Mouse (Mus musculus) embryonic facial prominence, embryonic 13.5 days (tissue): ENCODE data around the gene Gps1. TPM values are rescaled to one million over a fixed set of nuclear protein-coding genes. Genes with fewer than 3 reads are reported as not detected.
"Not testable (repeated sequence)": the region's sequence is repeated elsewhere in the genome, so short reads cannot be mapped to it uniquely, and the experiment has no call there.

Experiments
- ATAC-seq: fragments of 200-750 bp; cut with Nextera tagmentation; 2 replicates; pipeline ENCODE4 v1.8.0; 2017; ENCODE audit warnings: low read depth; ENCODE audit not compliant: insufficient number of reproducible peaks, insufficient read depth, low FRiP score, low TSS enrichment
- H3K27ac ChIP-seq: fragments of 300-500 bp; sonication (generic); 2 replicates; pipeline ENCODE4 v1.5.1; 2015; ENCODE audit warnings: moderate library complexity, mild to moderate bottlenecking, inconsistent platforms
- H3K27me3 ChIP-seq: fragments of 300-500 bp; sonication (generic); 2 replicates; pipeline ENCODE4 v1.6.1; 2015; ENCODE audit warnings: mild to moderate bottlenecking, inconsistent platforms
- H3K36me3 ChIP-seq: fragments of 300-500 bp; sonication (generic); 2 replicates; pipeline ENCODE4 v1.6.1; 2015; ENCODE audit warnings: mild to moderate bottlenecking, inconsistent platforms
- H3K4me1 ChIP-seq: fragments of 300-500 bp; sonication (generic); 2 replicates; pipeline ENCODE4 v1.6.1; 2015; ENCODE audit warnings: inconsistent platforms
- H3K4me2 ChIP-seq: fragments of 300-500 bp; sonication (generic); 2 replicates; pipeline ENCODE4 v1.6.1; 2015; ENCODE audit warnings: moderate library complexity, mild to moderate bottlenecking, inconsistent platforms
- H3K4me3 ChIP-seq: fragments of 300-500 bp; sonication (generic); 2 replicates; pipeline ENCODE4 v1.5.1; 2015; ENCODE audit warnings: mild to moderate bottlenecking, inconsistent platforms
- H3K9ac ChIP-seq: fragments of 300-500 bp; sonication (generic); 2 replicates; pipeline ENCODE4 v1.6.1; 2015; ENCODE audit warnings: mild to moderate bottlenecking, inconsistent platforms
- H3K9me3 ChIP-seq: fragments of 300-500 bp; sonication (generic); 2 replicates; pipeline ENCODE4 v1.6.1; 2016; ENCODE audit warnings: inconsistent platforms
- WGBS: fragments of 180-500 bp; shearing (Covaris S2); methylation state at CpG from one replicate; pipeline ENCODE4 v1.1.7; 2015; ENCODE audit warnings: mixed read lengths; 5-methylcytosine and 5-hydroxymethylcytosine counted together
- polyA plus RNA-seq: library from polyadenylated mRNA; unstranded; fragments of >200 nt; fragmentation: Nextera tagmentation; extraction: Ambion mirVana; gene quantifications from 2 replicates; pipeline ENCODE4 v1.2.1, GENCODE M21; 2015

Gene Gps1
- polyA plus RNA-seq, 1 experiment from 2014 or later, result 233 TPM

DNA sequence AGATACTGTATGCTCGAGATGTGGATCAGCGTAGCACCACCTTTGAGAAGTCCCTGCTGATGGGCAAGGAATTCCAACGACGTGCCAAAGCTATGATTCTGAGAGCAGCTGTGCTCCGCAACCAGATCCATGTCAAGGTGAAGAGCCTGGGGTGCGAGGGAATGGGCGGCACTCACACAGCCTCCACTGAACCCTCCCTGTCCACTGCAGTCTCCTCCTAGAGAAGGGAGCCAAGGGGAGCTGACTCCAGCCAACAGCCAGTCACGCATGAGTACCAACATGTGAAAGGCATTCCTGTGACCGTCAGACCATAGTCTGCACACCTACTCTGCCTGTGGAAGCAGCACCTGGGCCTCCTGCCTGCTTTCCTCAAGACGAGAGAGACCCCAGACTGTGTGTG, 4.4 kb downstream of the Gps1 start:
- H3K27ac ChIP-seq, H3K27me3 ChIP-seq, H3K4me2 ChIP-seq, H3K9ac ChIP-seq, ATAC-seq, H3K9me3 ChIP-seq, H3K4me3 ChIP-seq: not testable (repeated sequence)
- peaks cover 15% of the 10 kb centered on the region for H3K4me1 ChIP-seq
- H3K36me3 ChIP-seq, result peaks cover 75% of the 10 kb centered on the region
- WGBS, result 84% methylated on average over 10 of the region's 10 CpGs

DNA sequence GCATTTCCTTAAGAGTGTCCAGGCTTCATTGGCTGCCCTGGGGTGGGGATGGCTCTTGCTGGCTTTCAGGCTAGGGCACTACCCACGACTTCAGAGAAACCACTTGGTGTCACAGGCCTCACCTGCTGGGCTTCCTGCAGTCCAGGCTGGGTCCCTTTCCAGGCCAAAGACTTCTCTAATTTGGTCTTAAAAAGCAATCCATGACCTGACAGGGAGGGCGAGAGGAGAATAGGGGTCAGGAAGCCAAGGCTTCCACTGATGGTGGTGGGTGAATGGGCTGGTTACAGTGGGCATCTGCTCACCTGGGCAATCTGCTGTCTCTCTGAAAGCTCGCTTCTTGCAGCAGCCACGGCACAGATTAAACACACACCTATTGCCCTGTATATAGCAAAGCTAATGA, 5.3 kb downstream of the Gps1 start:
- H3K27ac ChIP-seq, result no peak overlapping the region
- no peak overlapping the region for H3K9ac ChIP-seq
- H3K36me3 ChIP-seq, result peaks cover 84% of the 10 kb centered on the region
- H3K4me2 ChIP-seq, result no peak overlapping the region
- H3K27me3 ChIP-seq, result no peaks in the 10 kb centered on the region
- H3K9me3 ChIP-seq, result no peaks in the 10 kb centered on the region
- peaks cover 12% of the 10 kb centered on the region for H3K4me1 ChIP-seq
- no peak overlapping the region for H3K4me3 ChIP-seq
- 89% methylated on average over 4 of the region's 4 CpGs for WGBS
- ATAC-seq, result no peak

DNA sequence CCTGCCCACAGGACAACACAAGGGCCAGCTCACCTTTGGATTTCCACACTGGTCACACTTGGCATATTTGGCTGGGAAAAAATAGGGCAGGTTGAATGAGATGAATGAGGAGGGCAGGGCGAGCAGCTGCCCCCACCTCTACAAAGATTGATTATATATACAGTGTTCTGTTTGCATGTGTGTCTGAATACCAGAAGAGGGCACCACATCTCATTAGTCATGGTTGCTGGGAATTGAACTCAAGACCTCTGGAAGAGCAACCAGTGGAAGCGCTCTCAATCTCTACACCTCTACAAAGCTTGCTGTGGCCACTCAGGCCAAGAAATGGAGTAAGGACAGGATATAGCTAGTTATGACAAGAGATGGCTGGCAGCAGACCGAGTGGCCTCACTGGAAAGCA, 5.7 kb downstream of the Gps1 start:
- peaks cover 89% of the 10 kb centered on the region for H3K36me3 ChIP-seq
- WGBS, result 85% methylated on average over 3 of the region's 3 CpGs
- ATAC-seq, result no peak

GRCm38 (mm10) chr11:120792652-120793051, 8.6 kb downstream of the Gps1 start:
- WGBS, result 92% methylated on average over 9 of the region's 9 CpGs

More for the DNA sequence above, 5.7 kb downstream of the Gps1 start:
- Histone ChIP-seq H3K27ac (no peak overlapping the region), H3K27me3 (no peaks in the 10 kb centered on the region), H3K4me3 (no peak overlapping the region), H3K4me2 (no peak overlapping the region), H3K4me1 (peaks cover 15% of the 10 kb centered on the region), H3K9me3 (no peaks in the 10 kb centered on the region), H3K9ac (no peak overlapping the region)

DNA sequence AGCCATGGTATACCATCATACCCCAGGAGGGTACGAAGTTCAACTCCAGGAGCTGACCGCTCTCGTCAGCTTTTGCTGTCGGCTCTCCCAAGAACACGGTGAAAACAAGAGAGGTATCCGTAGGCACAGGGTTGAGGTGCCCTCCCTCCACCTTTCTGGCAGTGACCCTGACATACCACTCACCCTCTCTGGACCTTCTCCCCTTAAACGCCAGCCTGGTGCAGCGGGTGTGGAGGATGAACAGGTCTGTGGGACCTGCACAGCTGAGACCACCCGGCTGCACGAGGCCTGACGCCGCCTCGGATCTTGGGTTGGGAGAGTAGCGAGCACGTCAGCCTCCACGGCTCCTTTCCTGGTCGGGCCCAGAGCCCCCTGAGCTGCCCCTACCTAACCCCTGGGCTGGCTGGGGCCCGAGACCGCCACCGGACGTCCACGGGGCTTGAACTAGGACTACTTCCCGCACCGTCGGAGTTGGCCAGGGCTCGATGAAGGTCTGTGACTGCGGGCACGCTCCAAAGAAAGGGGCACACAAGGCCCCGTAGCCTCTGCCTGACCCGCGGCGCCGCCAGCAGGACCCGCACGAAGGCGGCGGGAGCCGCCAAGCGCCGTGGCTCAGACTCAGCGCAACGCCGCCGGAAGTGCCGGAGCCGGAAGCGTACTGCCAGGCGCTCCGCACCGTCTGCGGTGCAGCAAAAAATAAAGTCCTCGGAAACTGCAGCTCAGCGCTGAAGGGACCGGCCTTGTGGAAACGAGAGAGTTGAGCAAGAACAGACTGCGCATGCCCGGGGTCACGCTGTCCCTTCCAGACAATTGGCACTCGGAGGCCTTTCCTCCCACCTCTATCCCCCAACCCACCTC, 11.9 kb downstream of the Gps1 start, which contains the start of gene Dus1l:
Gene Dus1l, minus strand, starts transcription at position 648 of the 858 bp plus-strand sequence.
- peak within 1 kb of the TSS; percentile 68 for H3K27ac ChIP-seq
- H3K4me1 ChIP-seq, result peaks cover 25% of the 10 kb centered on the region
- peak within 1 kb of the TSS; percentile 91 for H3K4me3 ChIP-seq
- ATAC-seq, result peak; percentile 74
- H3K36me3 ChIP-seq, result peaks cover 39% of the 10 kb centered on the region
- 3% methylated on average over 59 of the region's 59 CpGs for WGBS
- no peaks in the 10 kb centered on the region for H3K27me3 ChIP-seq
- H3K4me2 ChIP-seq, result peak within 1 kb of the TSS; percentile 99
- H3K9ac ChIP-seq, result peak within 1 kb of the TSS; percentile 96
- H3K9me3 ChIP-seq, result no peaks in the 10 kb centered on the region

More at GRCm38 (mm10) chr11:120792652-120793051, 8.6 kb downstream of the Gps1 start:
- Histone ChIP-seq H3K4me1 (peaks cover 18% of the 10 kb centered on the region), H3K9me3 (no peaks in the 10 kb centered on the region), H3K4me2 (no peak overlapping the region), H3K9ac (no peak overlapping the region), H3K27me3 (no peaks in the 10 kb centered on the region), H3K36me3 (peaks cover 70% of the 10 kb centered on the region), H3K27ac (no peak overlapping the region), H3K4me3 (no peak overlapping the region)
- ATAC-seq, result no peak

- Histone ChIP-seq H3K4me2 (peak overlapping the region; percentile 99), H3K36me3 (peaks cover 33% of the 10 kb centered on the region), H3K4me3 (peak overlapping the region; percentile 91), H3K27ac (peak overlapping the region; percentile 68), H3K9me3 (no peaks in the 10 kb centered on the region), H3K4me1 (peaks cover 25% of the 10 kb centered on the region), H3K27me3 (no peaks in the 10 kb centered on the region), H3K9ac (peak overlapping the region; percentile 96)
- no peak for ATAC-seq
- WGBS, result 31% methylated on average over 8 of the region's 8 CpGs
Measured at GRCm38 (mm10) chr11:120796614-120796946, 12.5 kb downstream of the Gps1 start.

DNA sequence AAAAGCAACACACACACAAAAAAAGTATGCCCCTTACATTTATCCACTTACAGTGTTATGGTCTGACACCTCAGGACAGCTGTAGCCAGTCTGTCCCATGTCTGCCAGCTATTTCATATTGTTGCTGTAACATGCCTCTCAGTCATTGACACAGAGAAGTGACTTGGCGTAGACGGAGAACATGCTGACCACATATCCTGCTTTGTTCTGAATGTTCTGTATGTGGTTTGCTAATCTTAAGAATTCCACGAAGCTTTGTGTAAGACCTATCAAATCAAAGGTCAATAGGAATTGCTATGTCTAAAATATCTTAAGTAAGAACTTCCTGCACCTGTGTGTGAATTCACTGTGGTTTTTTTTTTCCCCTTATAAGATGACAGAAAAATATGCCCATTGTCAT, 14.2 kb downstream of the Gps1 start:
- Histone ChIP-seq H3K27me3 (no peaks in the 10 kb centered on the region), H3K4me2 (no peak overlapping the region), H3K27ac (no peak overlapping the region), H3K4me3 (no peak overlapping the region), H3K36me3 (peaks cover 16% of the 10 kb centered on the region), H3K4me1 (peaks cover 25% of the 10 kb centered on the region), H3K9me3 (no peaks in the 10 kb centered on the region), H3K9ac (no peak overlapping the region)
- no peak for ATAC-seq
- WGBS, result 82% methylated on average over 3 of the region's 3 CpGs

- 0 out of 2 replicates have a peak overlapping the region, but pooled peaks have one; percentile 27 for H3K4me2 ChIP-seq
- H3K27me3 ChIP-seq, result no peaks in the 10 kb centered on the region
- H3K9me3 ChIP-seq, result no peaks in the 10 kb centered on the region
- no peak for ATAC-seq
- 63% methylated on average over 6 of the region's 6 CpGs for WGBS
- no peak overlapping the region for H3K9ac ChIP-seq
- H3K4me1 ChIP-seq, result peaks cover 25% of the 10 kb centered on the region
- peak overlapping the region; percentile 76 for H3K27ac ChIP-seq
- peaks cover 5% of the 10 kb centered on the region for H3K36me3 ChIP-seq
- no peak overlapping the region for H3K4me3 ChIP-seq
Measured at GRCm38 (mm10) chr11:120799316-120799890, 15.3 kb downstream of the Gps1 start.

GRCm38 (mm10) chr11:120800061-120800904, 16.2 kb downstream of the Gps1 start:
- ATAC-seq, result peak; percentile 73; the same call in 1 of the 2 replicates
- Histone ChIP-seq H3K9ac (peak overlapping the region; percentile 40; the same call in 1 of the 2 replicates), H3K4me3 (0 out of 2 replicates have a peak overlapping the region, but pooled peaks have one; percentile 2), H3K36me3 (peaks cover 5% of the 10 kb centered on the region), H3K4me1 (peaks cover 16% of the 10 kb centered on the region), H3K27me3 (no peaks in the 10 kb centered on the region), H3K4me2 (0 out of 2 replicates have a peak overlapping the region, but pooled peaks have one; percentile 27), H3K27ac (peak overlapping the region; percentile 76), H3K9me3 (no peaks in the 10 kb centered on the region)
- WGBS, result 10% methylated on average over 10 of the region's 10 CpGs

DNA sequence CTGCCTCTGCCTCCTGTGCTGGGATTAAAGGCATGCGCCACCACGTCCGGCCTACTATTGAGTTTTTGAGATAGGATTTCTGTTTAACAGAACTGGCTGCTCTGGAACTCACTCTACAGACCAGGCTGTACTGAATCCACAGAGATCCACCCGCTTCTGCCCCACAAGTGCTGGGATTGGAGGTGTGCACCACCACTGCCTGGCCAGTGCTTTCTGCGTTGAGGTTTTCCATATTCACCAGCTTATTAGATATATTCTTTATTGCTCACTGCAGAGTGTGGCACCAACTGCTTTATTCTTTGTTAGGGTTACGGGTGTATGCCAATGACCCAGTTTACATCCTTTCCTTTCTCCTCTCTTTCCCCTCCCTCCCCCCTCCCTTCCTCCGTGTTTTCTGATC, 20.2 kb downstream of the Gps1 start:
- H3K9ac ChIP-seq, result no peak overlapping the region
- no peak overlapping the region for H3K27ac ChIP-seq
- WGBS, result 78% methylated on average over 7 of the region's 7 CpGs
- no peak for ATAC-seq
- no peaks in the 10 kb centered on the region for H3K27me3 ChIP-seq
- H3K4me1 ChIP-seq, result peaks cover 7% of the 10 kb centered on the region; the same call in 1 of the 2 replicates
- H3K9me3 ChIP-seq, result no peaks in the 10 kb centered on the region
- H3K4me2 ChIP-seq, result no peak overlapping the region
- peaks cover 45% of the 10 kb centered on the region for H3K36me3 ChIP-seq
- H3K4me3 ChIP-seq, result no peak overlapping the region

- WGBS, result 68% methylated on average over 4 of the region's 4 CpGs
- H3K4me1 ChIP-seq, result peaks cover 6% of the 10 kb centered on the region; the same call in 1 of the 2 replicates
- no peaks in the 10 kb centered on the region for H3K9me3 ChIP-seq
- no peaks in the 10 kb centered on the region for H3K27me3 ChIP-seq
- no peak overlapping the region for H3K4me3 ChIP-seq
- ATAC-seq, result no peak
- no peak overlapping the region for H3K9ac ChIP-seq
- no peak overlapping the region for H3K27ac ChIP-seq
- no peak overlapping the region for H3K4me2 ChIP-seq
- H3K36me3 ChIP-seq, result peaks cover 50% of the 10 kb centered on the region
Measured at GRCm38 (mm10) chr11:120804769-120805168, 20.7 kb downstream of the Gps1 start.
